ENCODE assay signal across 11 mouse cellular contexts in the genomic region with DNA sequence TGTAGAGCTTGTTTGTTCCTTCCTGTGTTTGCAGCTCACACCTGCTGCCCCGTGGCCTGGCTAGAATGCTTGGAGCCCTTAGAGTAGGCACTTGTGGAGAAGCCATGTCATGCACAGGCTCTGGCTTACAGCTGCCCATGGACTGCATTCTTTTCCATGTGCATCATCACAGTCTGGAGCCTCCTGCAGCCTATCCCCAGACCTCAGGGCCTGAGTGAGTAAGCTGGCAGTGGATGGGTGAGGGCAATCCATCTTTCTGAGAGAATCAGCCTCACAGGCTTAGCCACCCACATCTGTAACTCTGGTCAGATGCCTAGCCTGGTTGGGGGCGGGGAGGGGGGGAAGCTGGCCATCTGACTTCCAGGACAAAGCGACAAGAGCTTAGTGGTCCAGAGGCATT. TPM values are rescaled to one million over a fixed set of nuclear protein-coding genes. Genes with fewer than 3 reads are reported as not detected.
DNase-seq lines count a peak whose midpoint lies in the region; ATAC-seq lines count a peak whose summit lies in the region.
"Had no signal": no experiment of that assay in that cellular context is flagged by ENCODE, and none has a peak within 500 bp of the region (broad histone marks: within the 10 kb centered on the region; RNA-seq: fewer than 3 reads in every experiment).

No protein-coding gene starts in this region.

- 37% methylated on average over 3 of the region's 3 CpGs for WGBS in heart, embryonic 16.5 days
- 60% methylated on average over 3 of the region's 3 CpGs for WGBS in embryonic facial prominence, embryonic 15.5 days
- 36% methylated on average over 3 of the region's 3 CpGs for WGBS in lung, embryonic 16.5 days
- WGBS in forebrain, embryonic 12.5 days, result 58% methylated on average over 3 of the region's 3 CpGs

- H3K9me3 ChIP-seq in heart, embryonic 16.5 days (replicated peaks; ENCODE audit: control insufficient read depth, low read length), result no peaks in the 10 kb centered on the region
- no peaks in the 10 kb centered on the region for H3K9me3 ChIP-seq in embryonic facial prominence, embryonic 15.5 days (replicated peaks)
- no peaks in the 10 kb centered on the region for H3K9me3 ChIP-seq in lung, embryonic 16.5 days (ENCODE audit: control insufficient read depth, low read length)
- H3K9me3 ChIP-seq in forebrain, embryonic 12.5 days, result no peaks in the 10 kb centered on the region
- H3K9me3 ChIP-seq: forebrain, embryonic 15.5 days; neural tube, embryonic 12.5 days had no signal

- H3K4me1 ChIP-seq in heart, embryonic 16.5 days (ENCODE audit: control insufficient read depth, insufficient read depth, low read length), result peaks cover 2% of the 10 kb centered on the region
- H3K4me1 ChIP-seq in embryonic facial prominence, embryonic 15.5 days, result peaks cover 5% of the 10 kb centered on the region; the same call in 1 of the 2 replicates
- no peaks in the 10 kb centered on the region for H3K4me1 ChIP-seq in lung, embryonic 16.5 days (replicated peaks; ENCODE audit: control insufficient read depth, insufficient read depth, low read length)
- H3K4me1 ChIP-seq in forebrain, embryonic 12.5 days, result no peaks in the 10 kb centered on the region; the same call in 1 of the 2 replicates
- H3K4me1 ChIP-seq: forebrain, embryonic 15.5 days had no signal

- H3K4me2 ChIP-seq in heart, embryonic 16.5 days (ENCODE audit: low read depth, low read length), result no peak overlapping the region
- H3K4me2 ChIP-seq in embryonic facial prominence, embryonic 15.5 days (replicated peaks), result no peak overlapping the region
- H3K4me2 ChIP-seq in lung, embryonic 16.5 days (ENCODE audit: low read depth, low read length), result no peak overlapping the region
- no peak overlapping the region for H3K4me2 ChIP-seq in forebrain, embryonic 12.5 days
- H3K4me2 ChIP-seq: forebrain, embryonic 15.5 days; neural tube, embryonic 12.5 days had no signal

- no peak for DNase-seq in heart, postnatal 14 days
- peak; percentile 89 for DNase-seq in NIH3T3 (ENCODE audit: low read depth)
- DNase-seq in frontal cortex, postnatal 25 days (ENCODE audit: low spot score in 2 of 2), result no peak
- no peak for DNase-seq in right cerebral cortex, postnatal 25 days
- DNase-seq: liver, postnatal 0 days had no signal

- H3K36me3 ChIP-seq in heart, embryonic 16.5 days (ENCODE audit: control insufficient read depth, insufficient read depth), result no peaks in the 10 kb centered on the region
- 0 out of 2 replicates have a peak, but pooled peaks cover under 1% of the 10 kb centered on the region for H3K36me3 ChIP-seq in embryonic facial prominence, embryonic 15.5 days
- H3K36me3 ChIP-seq in lung, embryonic 16.5 days (ENCODE audit: control insufficient read depth, insufficient read depth, low read length), result no peaks in the 10 kb centered on the region
- 0 out of 2 replicates have a peak, but pooled peaks cover 2% of the 10 kb centered on the region for H3K36me3 ChIP-seq in forebrain, embryonic 12.5 days (replicated peaks)
- H3K36me3 ChIP-seq: forebrain, embryonic 15.5 days had no signal

- peak; percentile 94 for ATAC-seq in heart, embryonic 16.5 days (replicated peaks; ENCODE audit: extremely low read depth, insufficient read depth, low FRiP score)
- ATAC-seq in embryonic facial prominence, embryonic 15.5 days (ENCODE audit: insufficient number of reproducible peaks, low FRiP score, low TSS enrichment, low read depth), result peak; percentile 81; the same call in 1 of the 2 replicates
- ATAC-seq in lung, embryonic 16.5 days (ENCODE audit: low read depth), result peak; percentile 80
- ATAC-seq in forebrain, embryonic 12.5 days (ENCODE audit: low FRiP score), result no peak
- ATAC-seq: forebrain, embryonic 15.5 days; liver, postnatal 0 days had no signal

- no peaks in the 10 kb centered on the region for H3K27me3 ChIP-seq in heart, embryonic 16.5 days (ENCODE audit: control insufficient read depth, insufficient read depth, low read length)
- no peaks in the 10 kb centered on the region for H3K27me3 ChIP-seq in embryonic facial prominence, embryonic 15.5 days
- H3K27me3 ChIP-seq in lung, embryonic 16.5 days (ENCODE audit: control insufficient read depth, insufficient read depth, low read depth, low read length), result no peaks in the 10 kb centered on the region
- no peaks in the 10 kb centered on the region for H3K27me3 ChIP-seq in forebrain, embryonic 12.5 days
- H3K27me3 ChIP-seq: forebrain, embryonic 15.5 days; neural tube, embryonic 12.5 days had no signal

- H3K9ac ChIP-seq in heart, embryonic 16.5 days (ENCODE audit: low read length), result no peak overlapping the region
- H3K9ac ChIP-seq in embryonic facial prominence, embryonic 15.5 days, result no peak overlapping the region
- no peak overlapping the region for H3K9ac ChIP-seq in lung, embryonic 16.5 days (ENCODE audit: low read length)
- H3K9ac ChIP-seq in forebrain, embryonic 12.5 days, result no peak overlapping the region
- H3K9ac ChIP-seq: forebrain, embryonic 15.5 days; liver, postnatal 0 days; neural tube, embryonic 12.5 days had no signal

- peak overlapping the region; percentile 53 for H3K27ac ChIP-seq in heart, embryonic 16.5 days (ENCODE audit: low read length)
- H3K27ac ChIP-seq in embryonic facial prominence, embryonic 15.5 days (replicated peaks), result 0 out of 2 replicates have a peak overlapping the region, but pooled peaks have one; percentile 23
- no peak overlapping the region for H3K27ac ChIP-seq in lung, embryonic 16.5 days (ENCODE audit: low read length)
- H3K27ac ChIP-seq in forebrain, embryonic 12.5 days, result no peak overlapping the region
- H3K27ac ChIP-seq: forebrain, embryonic 15.5 days; neural tube, embryonic 12.5 days had no signal

- H3K4me3 ChIP-seq in heart, embryonic 16.5 days (ENCODE audit: low read length), result no peak overlapping the region
- no peak overlapping the region for H3K4me3 ChIP-seq in embryonic facial prominence, embryonic 15.5 days (replicated peaks)
- no peak overlapping the region for H3K4me3 ChIP-seq in lung, embryonic 16.5 days (ENCODE audit: low read length)
- no peak overlapping the region for H3K4me3 ChIP-seq in forebrain, embryonic 12.5 days (replicated peaks)
- H3K4me3 ChIP-seq: forebrain, embryonic 15.5 days; neural tube, embryonic 12.5 days had no signal

- intact Hi-C loops in heart, postnatal 14 days (cut with DNase I), result no loop called here

RNA-seq across cellular contexts. Expression of a gene that starts 34.4 kb away (rescaled TPM):
- 64.9 and 68.9 TPM in 2 replicates for polyA plus RNA-seq in heart, embryonic 16.5 days (2015; fragmentation: Nextera tagmentation; extraction: Ambion mirVana)
- total RNA-seq in heart, postnatal 14 days (2021), result 10 to 100 TPM; 59.2 to 62.4 TPM
- polyA plus RNA-seq in embryonic facial prominence, embryonic 15.5 days (2015; fragmentation: Nextera tagmentation; extraction: Ambion mirVana), result 83.0 and 83.4 TPM in 2 replicates
- polyA plus RNA-seq in lung, embryonic 16.5 days (2015; fragmentation: Nextera tagmentation; extraction: Ambion mirVana), result 86.0 and 89.8 TPM in 2 replicates
- 93.2 and 97.1 TPM in 2 replicates for polyA plus RNA-seq in forebrain, embryonic 12.5 days (2016; fragmentation: Nextera tagmentation; extraction: Ambion mirVana)

RNA-seq across cellular contexts. Expression of a gene that starts 43.4 kb away (rescaled TPM):
- polyA plus RNA-seq in heart, embryonic 16.5 days (2015; fragmentation: Nextera tagmentation; extraction: Ambion mirVana), result 60.4 and 64.0 TPM in 2 replicates
- total RNA-seq in heart, postnatal 14 days (2021), result 100 to 1,000 TPM; 106 to 109 TPM
- 55.1 and 62.8 TPM in 2 replicates for polyA plus RNA-seq in embryonic facial prominence, embryonic 15.5 days (2015; fragmentation: Nextera tagmentation; extraction: Ambion mirVana)
- polyA plus RNA-seq in lung, embryonic 16.5 days (2015; fragmentation: Nextera tagmentation; extraction: Ambion mirVana), result 52.8 and 57.4 TPM in 2 replicates
- polyA plus RNA-seq in forebrain, embryonic 12.5 days (2016; fragmentation: Nextera tagmentation; extraction: Ambion mirVana), result 28.1 and 29.1 TPM in 2 replicates

Comparison
In these comparisons a context has a peak if more than half of its experiments do, and no peak if none do; other contexts are left out.
1. H3K27ac ChIP-seq: peak in heart, embryonic 16.5 days (single experiment) and embryonic facial prominence, embryonic 15.5 days (single experiment); none in lung, embryonic 16.5 days (single experiment) and forebrain, embryonic 12.5 days (single experiment).